Mouse (Mus musculus) thymus, postnatal 4 days (tissue): ENCODE measurements around the gene Rpl36al.
"Not testable (repeated sequence)": the region's sequence is repeated elsewhere in the genome, so short reads cannot be mapped to it uniquely, and the experiment has no call there.

Source experiments
- DNase-seq: peaks from one replicate; pipeline ENCODE4 v3.0.0; 2021

Gene Rpl36al

DNA sequence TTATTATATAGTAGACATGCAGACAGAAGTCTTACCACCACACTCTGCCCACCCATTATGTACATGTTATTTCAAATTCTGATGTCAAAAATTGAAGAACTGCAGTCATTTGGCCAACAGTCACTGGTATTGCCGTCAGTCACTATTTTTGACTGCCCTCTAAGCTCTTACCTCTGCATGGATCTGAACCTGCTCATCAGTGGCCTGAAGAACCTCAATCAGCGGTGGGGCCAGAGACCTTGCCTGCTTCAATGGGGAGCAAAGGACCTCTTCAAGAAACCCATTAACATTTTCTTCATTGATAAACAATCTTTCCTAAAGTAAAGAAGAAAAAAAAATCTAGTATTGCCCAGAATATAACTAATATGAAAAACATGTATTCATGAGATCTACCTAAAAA lies 8.8 kb upstream of the Rpl36al start:
- DNase-seq = no peak

DNA sequence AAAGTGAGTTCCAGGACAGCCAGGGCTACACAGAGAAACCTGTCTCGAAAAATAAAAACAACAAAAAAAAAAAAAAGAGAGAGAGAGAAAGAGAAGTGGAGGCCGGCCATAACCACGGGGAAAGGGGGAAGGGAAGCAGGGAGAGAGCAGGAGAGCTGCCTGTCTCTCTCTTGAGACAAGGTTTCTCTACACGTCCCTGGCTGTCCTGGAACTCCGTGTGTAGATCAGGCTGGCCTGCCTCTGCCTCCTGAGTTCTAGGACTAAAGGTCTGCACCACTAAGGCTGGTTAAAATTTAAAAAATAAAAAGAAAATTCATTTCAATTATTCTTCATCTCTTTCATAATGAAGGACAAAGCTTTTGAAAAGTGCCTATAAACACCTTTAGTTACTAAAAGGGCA lies 7.5 kb upstream of the Rpl36al start:
- DNase-seq = no peak

- DNase-seq = peak; percentile 48
Observed at GRCm38 (mm10) chr12:69190522-69190921, 6.6 kb upstream of the Rpl36al start.

- DNase-seq = no peak
Observed at GRCm38 (mm10) chr12:69190074-69190473, 6.2 kb upstream of the Rpl36al start.

- DNase-seq = no peak
Observed at GRCm38 (mm10) chr12:69186811-69187471, 3.1 kb upstream of the Rpl36al start.

- no peak for DNase-seq
Observed at GRCm38 (mm10) chr12:69185371-69185770, 1.5 kb upstream of the Rpl36al start.

DNA sequence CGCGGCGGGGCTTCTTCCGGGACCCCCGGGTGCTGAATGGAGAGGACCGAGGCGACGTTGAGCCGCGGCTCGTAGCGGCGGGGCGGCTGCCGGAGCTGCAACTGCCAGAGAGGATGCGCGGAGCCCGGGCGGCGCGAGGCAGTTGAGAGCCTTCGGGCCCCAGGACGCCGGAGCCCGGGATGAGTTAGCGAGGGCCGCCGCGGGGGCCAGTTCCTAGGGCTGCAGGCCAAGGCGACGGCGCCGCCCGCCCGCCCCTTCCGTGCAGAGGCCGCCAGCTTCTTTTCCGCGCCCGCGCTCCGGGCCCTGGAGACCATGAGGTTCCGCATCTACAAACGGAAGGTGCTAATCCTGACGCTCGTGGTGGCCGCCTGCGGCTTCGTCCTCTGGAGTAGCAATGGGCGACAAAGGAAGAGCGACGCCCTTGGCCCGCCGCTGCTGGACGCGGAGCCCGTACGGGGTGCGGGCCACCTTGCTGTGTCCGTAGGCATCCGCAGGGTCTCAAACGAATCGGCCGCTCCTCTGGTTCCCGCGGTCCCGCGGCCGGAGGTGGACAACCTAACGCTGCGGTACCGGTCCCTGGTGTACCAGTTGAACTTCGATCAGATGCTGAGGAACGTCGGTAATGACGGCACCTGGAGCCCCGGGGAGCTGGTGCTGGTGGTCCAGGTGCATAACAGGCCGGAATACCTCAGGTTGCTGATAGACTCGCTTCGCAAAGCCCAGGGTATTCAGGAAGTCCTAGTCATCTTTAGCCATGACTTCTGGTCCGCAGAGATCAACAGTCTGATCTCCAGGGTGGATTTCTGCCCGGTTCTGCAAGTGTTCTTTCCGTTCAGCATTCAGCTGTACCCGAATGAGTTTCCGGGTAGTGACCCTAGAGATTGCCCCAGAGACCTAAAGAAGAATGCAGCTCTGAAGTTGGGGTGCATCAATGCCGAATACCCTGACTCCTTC lies 736 bp upstream of the Rpl36al start:
- no peak for DNase-seq

DNA sequence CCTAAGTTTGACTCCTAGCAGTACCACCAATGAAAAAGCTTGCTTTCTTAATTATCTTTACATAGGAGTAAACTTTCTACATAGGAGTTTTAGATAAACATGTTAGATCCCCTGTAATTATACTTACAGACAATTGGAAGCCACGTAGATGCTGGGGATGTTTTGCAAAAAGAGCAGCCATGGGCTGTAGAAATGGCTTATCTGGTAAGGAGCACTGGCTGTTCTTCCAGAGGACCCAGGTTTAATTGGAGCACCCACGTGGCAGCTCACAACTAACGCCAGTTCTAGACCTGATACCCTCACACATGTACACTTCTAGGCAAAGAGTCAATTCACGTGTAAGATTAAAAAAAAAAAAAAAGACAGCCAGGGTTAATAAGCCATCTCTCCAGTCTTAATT lies 2.1 kb downstream of the Rpl36al start:
- DNase-seq = no peak

- DNase-seq = no peak
Observed at GRCm38 (mm10) chr12:69179371-69179770, 4.5 kb downstream of the Rpl36al start.

DNA sequence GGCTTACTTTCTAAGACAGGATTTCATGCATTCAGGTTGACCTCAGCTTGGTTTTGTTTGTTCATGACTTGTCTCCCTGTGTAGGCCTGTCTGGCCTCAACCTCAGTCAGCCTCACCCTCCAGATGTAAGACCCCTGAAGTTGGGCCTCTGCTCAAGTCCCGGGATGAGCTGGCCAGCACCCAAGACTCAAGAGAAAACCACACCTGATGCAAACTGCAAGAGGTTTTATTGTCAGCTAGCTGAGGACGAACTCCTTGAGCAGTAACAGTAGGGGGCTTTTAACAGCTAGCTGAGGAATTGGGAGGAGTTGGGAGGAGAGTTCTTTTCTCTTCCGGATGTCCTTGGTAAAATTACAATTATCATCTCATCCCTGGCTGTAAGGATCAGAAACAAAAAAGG lies 6.4 kb downstream of the Rpl36al start:
- DNase-seq = no peak

GRCm38 (mm10) chr12:69175975-69176374 lies 7.9 kb downstream of the Rpl36al start:
- no peak for DNase-seq

DNA sequence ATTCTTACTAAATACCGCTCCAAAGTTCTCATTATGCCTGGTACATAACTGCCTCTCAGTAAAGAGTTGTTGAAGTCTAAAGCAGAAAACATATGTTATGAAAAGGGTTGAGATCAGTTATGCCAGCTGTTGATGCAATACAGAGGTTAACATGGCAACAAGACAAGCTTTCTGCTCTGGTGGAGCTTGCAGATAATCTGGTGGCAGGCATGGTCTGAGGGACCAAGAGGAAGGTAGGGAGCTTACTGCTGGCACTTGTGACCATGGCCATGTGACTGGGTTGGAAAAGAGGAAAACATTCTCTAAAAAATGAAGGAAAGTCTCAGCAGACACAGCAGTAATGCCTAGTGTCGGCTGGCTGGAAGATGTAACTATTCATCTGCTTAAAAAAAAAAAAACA lies 12.6 kb downstream of the Rpl36al start:
- DNase-seq = no peak

DNA sequence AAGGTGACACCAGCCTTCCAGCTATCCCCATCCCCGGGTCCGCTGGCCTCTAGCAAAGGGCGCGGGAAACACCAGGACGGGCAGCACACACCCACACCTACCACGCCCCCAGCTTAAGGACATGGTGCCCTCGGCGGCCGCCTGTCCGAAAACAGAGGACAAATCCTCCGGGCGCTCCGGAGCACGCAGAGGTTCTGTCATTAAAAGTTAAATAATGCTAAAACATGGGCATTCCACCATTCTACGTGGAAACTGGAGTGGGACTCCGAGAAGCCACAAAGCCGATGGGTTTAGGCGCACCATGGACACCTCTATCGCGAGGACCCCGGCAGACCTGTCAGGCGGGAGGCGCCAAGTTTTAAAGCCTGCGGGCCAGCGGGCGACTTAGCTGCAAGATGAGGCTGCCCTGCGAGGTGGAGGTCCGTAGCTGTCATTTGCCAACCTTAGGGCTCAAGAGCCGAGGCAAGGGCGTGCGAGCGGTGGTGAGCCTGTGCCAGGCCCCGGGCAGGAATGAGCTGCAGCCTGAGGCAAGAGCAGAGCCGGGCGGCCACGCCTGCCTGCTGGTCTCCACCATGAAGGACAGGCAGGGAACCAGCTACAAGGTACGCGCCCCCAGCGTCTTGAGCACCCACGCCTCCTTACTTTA lies 15.3 kb downstream of the Rpl36al start, which contains the start of gene Lrr1:
Gene Lrr1 (plus strand): TSS at position 354 of the 646 bp plus-strand sequence.
- DNase-seq = peak; percentile 88

DNA sequence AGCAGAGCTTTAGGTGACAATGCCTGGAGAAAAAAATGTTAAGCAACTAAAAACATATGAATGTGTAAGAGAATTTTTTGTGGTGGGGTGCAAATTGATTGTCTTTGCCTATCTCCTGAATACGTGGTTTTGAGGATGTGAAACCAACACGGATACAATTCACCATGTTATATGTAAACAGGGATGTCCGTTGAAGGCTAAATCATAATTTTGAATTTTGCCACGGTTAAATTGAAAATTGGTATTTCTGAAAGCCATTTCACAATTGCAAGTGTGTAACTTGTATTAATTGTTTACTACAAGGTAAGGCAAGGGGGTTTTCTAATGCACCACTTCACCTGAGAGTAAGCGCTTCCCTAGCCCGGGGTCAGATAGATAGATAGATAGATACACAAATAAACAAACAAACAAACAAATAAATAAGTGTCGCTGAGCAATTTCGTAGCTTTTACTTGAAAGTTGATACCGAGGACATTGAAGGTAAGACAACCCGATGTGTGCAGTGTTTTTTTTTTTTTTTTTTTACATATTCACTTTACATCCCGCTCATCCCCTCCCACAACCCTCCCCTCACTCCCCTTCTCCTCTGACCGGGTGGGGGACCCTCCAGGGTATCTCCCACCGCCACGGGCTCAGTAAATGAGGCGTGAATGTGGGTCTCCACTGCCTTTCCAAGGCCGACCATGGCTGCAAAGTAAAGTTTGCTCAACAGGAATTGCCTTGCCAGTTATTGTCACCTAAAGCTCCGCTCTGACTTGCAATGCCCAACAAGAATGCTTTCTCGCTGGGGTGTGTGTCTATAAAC lies 16.0 kb downstream of the Rpl36al start:
- DNase-seq = no peak

DNA sequence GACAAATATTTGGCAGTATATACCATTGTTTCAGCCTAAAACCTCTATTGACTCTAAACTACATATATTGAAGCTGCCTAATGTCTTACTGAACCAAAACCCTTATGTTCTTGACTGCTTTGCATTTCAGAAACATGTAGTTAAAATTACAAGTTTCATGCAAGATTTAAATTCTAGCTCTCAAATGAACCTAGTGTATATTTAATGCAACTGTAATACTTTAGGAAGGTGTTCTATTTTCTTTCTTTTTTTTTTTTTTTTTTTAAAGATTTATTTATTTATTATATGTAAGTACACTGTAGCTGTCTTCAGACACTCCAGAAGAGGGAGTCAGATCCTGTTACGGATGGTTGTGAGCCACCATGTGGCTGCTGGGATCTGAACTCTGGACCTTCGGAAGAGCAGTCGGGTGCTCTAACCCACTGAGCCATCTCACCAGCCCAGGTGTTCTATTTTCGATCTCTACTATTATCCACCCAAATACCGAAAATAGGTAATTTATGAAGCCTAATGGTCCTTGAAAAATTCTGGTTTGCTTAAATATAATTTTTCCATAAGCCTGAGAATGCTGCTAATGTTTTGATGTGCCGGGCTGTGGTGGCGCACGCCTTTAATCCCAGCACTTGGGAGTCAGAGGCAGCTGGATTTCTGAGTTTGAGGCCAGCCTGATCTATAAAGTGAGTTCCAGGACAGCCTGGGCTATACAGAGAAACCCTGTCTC lies 16.9 kb downstream of the Rpl36al start:
- DNase-seq = not testable (repeated sequence)

DNA sequence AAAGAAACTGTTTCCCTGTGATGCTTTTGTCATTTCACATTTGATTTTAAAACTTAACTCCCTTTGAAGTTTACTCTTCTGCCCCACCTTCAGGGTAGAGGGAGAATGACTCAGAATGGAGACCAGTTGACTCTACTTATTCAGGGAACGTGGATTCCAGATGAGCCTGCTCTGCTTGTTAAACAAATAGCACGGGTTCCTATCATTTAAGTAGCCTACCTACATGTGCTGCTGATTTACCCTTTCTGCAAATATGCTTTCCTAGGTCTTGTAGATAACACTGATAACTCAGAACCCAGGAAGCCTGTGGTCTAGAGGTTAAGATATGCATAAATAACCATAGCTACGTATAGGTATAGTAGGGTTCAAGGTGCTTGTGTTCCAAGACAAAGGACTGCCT lies 19.0 kb downstream of the Rpl36al start:
- no peak for DNase-seq

GRCm38 (mm10) chr12:69163586-69163985 lies 20.3 kb downstream of the Rpl36al start:
- DNase-seq = not testable (repeated sequence)

- not testable (repeated sequence) for DNase-seq
Observed at GRCm38 (mm10) chr12:69160677-69161076, 23.2 kb downstream of the Rpl36al start.

DNA sequence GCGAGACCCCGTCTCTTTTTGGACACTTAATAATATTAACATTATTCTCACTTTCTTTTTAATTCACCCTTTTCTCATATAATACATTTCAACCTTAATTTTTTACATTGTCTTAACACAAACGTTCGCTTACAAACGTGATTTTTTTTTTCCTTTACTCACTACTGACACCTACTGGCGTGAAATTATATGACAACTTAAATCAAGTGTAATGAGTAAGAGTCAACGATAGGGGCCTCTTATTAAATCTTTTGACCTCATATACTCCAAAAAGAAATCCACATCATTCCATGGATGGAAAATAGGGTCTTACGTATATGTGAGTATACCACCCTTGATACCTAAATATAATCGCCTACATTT lies 24.3 kb downstream of the Rpl36al start:
- DNase-seq = peak; percentile 18

- peak; percentile 96 for DNase-seq
Observed at GRCm38 (mm10) chr12:69158765-69159577, 24.9 kb downstream of the Rpl36al start, which contains the start of gene Rps29. Rps29 (minus strand) TSS chr12:69159186.

- no peak for DNase-seq
Observed at GRCm38 (mm10) chr12:69158366-69158764, 25.5 kb downstream of the Rpl36al start.
